Mouse (Mus musculus) small intestine, adult 2 months (tissue): Measurements from ENCODE around the gene C77080. TPM values are rescaled to one million over a fixed set of nuclear protein-coding genes. Genes with fewer than 3 reads are reported as not detected.

ENCODE experiments used
- H3K27ac ChIP-seq: fragments of 200-500 bp; 2 replicates; pipeline ENCODE4 v1.5.1; 2012; ENCODE audit warnings: low read depth, low read length, control low read depth, inconsistent platforms; ENCODE audit not compliant: insufficient read depth
- H3K27me3 ChIP-seq: fragments of 200-500 bp; 2 replicates; pipeline ENCODE4 v1.6.1; 2012; ENCODE audit warnings: mild to moderate bottlenecking, moderate library complexity, low read length, inconsistent platforms; ENCODE audit not compliant: control insufficient read depth, insufficient read depth
- H3K36me3 ChIP-seq: fragments of 200-500 bp; 2 replicates; pipeline ENCODE4 v1.6.1; 2012; ENCODE audit warnings: mild to moderate bottlenecking, low read length, control low read depth, inconsistent platforms; ENCODE audit not compliant: control insufficient read depth, insufficient read depth
- H3K4me1 ChIP-seq: fragments of 200-500 bp; 2 replicates; pipeline ENCODE4 v1.6.1; 2012; ENCODE audit warnings: low read length, inconsistent platforms, mixed read lengths; ENCODE audit not compliant: control insufficient read depth, insufficient read depth, insufficient read length
- H3K4me3 ChIP-seq: fragments of 200-500 bp; 2 replicates; pipeline ENCODE4 v1.5.1; 2012; ENCODE audit warnings: low read depth, mild to moderate bottlenecking, control low read depth, inconsistent platforms, low read length, moderate library complexity
- CTCF ChIP-seq: fragments of 200-500 bp; IDR thresholded peaks from 2 replicates; pipeline ENCODE4 v1.5.1; 2012; ENCODE audit warnings: low read depth, mild to moderate bottlenecking, control low read depth, inconsistent platforms, low read length, moderate library complexity, mixed read lengths; ENCODE audit not compliant: insufficient replicate concordance, insufficient read length; ENCODE audit errors: extremely low read depth
- POLR2A ChIP-seq: fragments of 200-500 bp; IDR thresholded peaks from 2 replicates; pipeline ENCODE4 v1.6.1; 2012; ENCODE audit warnings: low read depth, mild to moderate bottlenecking, control low read depth, inconsistent platforms, low read length, moderate library complexity
- WGBS: fragments of 180-500 bp; shearing (Covaris S2); methylation state at CpG from one replicate; pipeline ENCODE4 v1.1.7; 2018; 5-methylcytosine and 5-hydroxymethylcytosine counted together
- polyA plus RNA-seq: library from polyadenylated mRNA; depleted of rRNA; stranded (reverse); fragments of >200 nt; gene quantifications from 2 replicates; pipeline ENCODE4 v1.2.3, GENCODE M21; 2012; rRNA removed

Gene C77080
- polyA plus RNA-seq = 102 and 267 TPM in 2 replicates

DNA sequence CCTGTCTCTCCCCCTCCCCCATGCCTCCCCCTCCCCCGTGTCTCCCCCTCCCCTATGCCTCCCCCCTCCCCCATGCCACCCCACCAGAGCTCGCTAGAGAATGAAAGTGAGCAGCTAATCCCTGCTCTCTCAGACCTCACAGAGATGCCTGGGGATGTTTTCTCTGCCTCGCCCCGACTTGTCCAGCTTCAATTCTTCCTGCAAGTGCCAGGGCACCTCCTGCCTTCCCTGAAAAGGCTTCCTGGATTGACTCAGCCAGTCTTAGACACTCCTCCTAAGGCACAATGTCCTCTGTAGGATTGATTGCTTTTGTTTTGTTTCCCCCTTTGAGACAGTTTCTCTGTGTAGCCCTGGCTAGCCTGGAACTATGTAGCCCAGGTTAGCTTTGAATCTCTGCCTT lies at the start of gene C77080:
Gene C77080 (minus strand): TSS at position 209 of the 400 bp plus-strand sequence.
- H3K27ac ChIP-seq = no peak within 1 kb of the TSS
- WGBS = 5% methylated on average over 3 of the region's 4 CpGs
- no peaks in the 10 kb centered on the region for H3K36me3 ChIP-seq
- peaks cover 20% of the 10 kb centered on the region for H3K4me1 ChIP-seq
- H3K4me3 ChIP-seq = no peak within 1 kb of the TSS
- TF ChIP-seq POLR2A = no peak
- no peak for TF ChIP-seq CTCF
- H3K27me3 ChIP-seq = no peaks in the 10 kb centered on the region

DNA sequence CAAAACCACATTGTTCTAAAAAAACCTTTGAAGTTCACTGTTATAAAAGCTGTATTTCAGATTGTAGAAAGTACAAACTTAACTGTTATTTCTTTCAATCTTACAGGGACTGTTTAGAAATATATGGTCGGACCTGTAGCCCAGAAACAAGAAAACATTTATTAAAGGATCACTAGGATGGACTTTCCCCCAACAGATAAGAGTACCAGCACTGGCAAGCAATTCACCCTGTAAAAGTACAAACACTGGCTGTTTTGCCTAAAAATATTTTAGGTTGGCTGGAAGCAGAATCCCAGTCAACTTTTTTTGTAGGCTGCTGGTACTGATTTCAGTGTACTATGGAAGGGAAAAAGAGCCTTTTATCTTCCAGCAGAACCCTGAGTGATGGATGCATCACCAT lies 46.7 kb upstream of the C77080 start:
- 33% methylated on average over 1 of the region's 1 CpGs for WGBS
- H3K27me3 ChIP-seq = no peaks in the 10 kb centered on the region
- H3K27ac ChIP-seq = no peak overlapping the region
- H3K4me1 ChIP-seq = no peaks in the 10 kb centered on the region
- no peak for TF ChIP-seq POLR2A
- TF ChIP-seq CTCF = no peak
- H3K36me3 ChIP-seq = peaks cover 26% of the 10 kb centered on the region
- H3K4me3 ChIP-seq = no peak overlapping the region

DNA sequence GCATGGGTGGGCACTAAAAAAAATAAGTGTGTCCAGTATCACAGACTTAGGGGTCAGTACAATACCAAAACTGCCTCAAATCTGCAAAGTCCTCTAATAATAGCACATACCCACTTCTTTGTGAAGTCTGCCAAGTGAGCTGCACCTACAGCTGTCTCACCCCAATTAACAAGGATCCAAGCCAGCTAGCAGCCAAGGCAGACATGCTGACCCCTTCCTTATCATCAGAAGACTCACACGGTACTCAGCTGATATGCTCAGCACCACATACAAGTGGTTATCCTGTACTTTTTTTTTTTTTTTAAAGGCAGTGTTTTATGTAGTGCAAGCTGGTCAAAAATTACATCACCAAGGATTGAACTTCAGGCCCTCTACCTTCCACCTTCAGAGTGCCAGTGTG lies 43.1 kb upstream of the C77080 start:
- WGBS = 27% methylated on average over 1 of the region's 1 CpGs
- no peak overlapping the region for H3K4me3 ChIP-seq

DNA sequence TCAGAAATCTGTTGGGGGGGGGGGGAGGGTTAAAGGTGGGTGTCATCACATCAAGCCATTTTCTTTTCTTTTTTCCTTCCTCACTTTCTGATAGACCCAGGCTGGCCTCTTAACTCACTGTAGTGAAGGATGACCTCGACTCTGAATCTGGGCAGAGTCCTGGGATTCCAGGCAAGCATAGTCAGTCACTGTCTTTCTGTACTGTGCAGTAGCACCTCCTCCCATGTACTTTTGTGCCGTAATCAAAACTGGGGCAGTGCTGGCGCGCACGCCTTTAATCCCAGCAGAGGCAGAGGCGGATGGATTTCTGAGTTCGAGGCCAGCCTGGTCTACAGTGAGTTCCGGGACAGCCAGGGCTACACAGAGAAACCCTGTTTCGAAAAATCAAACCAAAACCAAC lies 42.6 kb upstream of the C77080 start:
- Histone ChIP-seq H3K36me3 (peaks cover 9% of the 10 kb centered on the region; the same call in 1 of the 2 replicates), H3K4me3 (no peak overlapping the region), H3K27me3 (no peaks in the 10 kb centered on the region), H3K4me1 (no peaks in the 10 kb centered on the region), H3K27ac (no peak overlapping the region)
- no peak for TF ChIP-seq CTCF
- no peak for TF ChIP-seq POLR2A
- 74% methylated on average over 9 of the region's 9 CpGs for WGBS

More for the DNA sequence above, 43.1 kb upstream of the C77080 start:
- peaks cover 10% of the 10 kb centered on the region; the same call in 1 of the 2 replicates for H3K36me3 ChIP-seq
- TF ChIP-seq POLR2A (no peak), CTCF (no peak)
- H3K27ac ChIP-seq = no peak overlapping the region
- H3K27me3 ChIP-seq = no peaks in the 10 kb centered on the region
- no peaks in the 10 kb centered on the region for H3K4me1 ChIP-seq

DNA sequence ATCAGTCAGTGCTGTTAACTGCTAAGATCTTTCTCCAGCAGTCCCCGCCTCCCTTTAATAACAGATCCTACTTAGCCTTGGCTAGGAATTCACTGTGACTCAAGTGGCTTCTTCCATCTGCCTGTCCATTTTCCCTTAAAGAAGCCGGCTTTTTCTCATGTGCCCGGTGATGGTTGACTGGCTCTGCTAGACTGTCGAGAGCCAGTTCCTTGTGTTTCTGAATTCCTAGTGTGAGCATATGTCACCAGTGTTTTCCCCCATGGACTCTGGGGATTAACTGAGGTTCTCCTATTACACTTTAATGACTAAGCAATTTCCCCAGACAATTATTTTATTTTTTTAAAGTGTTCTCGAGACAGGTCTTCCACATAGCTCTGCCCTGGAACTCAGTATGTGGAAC lies 42.2 kb upstream of the C77080 start:
- no peak for TF ChIP-seq POLR2A
- TF ChIP-seq CTCF = no peak
- Histone ChIP-seq H3K27me3 (no peaks in the 10 kb centered on the region), H3K36me3 (peaks cover 9% of the 10 kb centered on the region; the same call in 1 of the 2 replicates), H3K4me3 (no peak overlapping the region), H3K4me1 (no peaks in the 10 kb centered on the region), H3K27ac (no peak overlapping the region)
- WGBS = 75% methylated on average over 5 of the region's 5 CpGs

DNA sequence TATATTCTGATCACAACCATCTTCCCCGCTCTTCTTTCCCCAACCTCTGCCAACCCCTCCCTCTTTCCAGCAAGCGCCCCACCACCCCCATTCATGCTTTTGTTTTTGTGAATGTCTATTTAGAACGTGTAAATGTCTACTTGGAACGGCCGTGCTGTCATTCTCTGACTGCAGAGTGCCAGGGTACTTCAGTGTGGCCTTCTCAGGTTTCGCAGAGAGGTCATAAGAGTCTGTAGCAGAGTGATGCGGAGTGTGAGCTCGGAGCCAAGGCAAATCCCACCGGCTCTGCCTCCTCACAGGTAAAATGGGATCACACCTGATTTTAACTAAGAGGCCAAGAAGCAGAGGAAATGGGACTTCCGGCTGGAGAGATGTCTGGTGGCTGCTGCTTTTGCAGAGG lies 37.9 kb upstream of the C77080 start:
- no peak overlapping the region for H3K27ac ChIP-seq
- no peaks in the 10 kb centered on the region for H3K36me3 ChIP-seq
- no peaks in the 10 kb centered on the region for H3K4me1 ChIP-seq
- TF ChIP-seq CTCF = no peak
- no peak for TF ChIP-seq POLR2A
- no peak overlapping the region for H3K4me3 ChIP-seq
- 81% methylated on average over 10 of the region's 10 CpGs for WGBS
- no peaks in the 10 kb centered on the region for H3K27me3 ChIP-seq

DNA sequence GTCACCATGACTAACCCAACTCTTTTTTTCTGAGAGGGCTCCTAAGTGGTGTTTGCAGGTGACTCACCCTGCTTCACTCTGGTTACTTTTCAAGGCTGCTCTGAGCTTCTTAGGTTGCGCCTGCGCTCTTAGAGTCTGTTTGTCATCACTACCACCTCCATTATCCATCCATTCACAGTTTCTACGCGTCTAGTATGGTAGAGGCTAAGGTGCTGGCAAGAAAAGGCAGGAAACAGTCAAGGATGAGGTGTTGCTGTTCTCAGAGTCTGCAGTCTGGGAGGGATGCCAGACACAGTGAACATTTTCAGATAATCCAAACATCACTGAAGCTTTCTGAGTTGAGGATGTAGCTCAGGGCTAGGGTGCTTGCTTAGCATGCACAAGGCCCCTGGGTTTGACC lies 36.5 kb upstream of the C77080 start:
- no peak for TF ChIP-seq CTCF
- no peak for TF ChIP-seq POLR2A
- Histone ChIP-seq H3K27me3 (no peaks in the 10 kb centered on the region), H3K4me1 (no peaks in the 10 kb centered on the region), H3K27ac (no peak overlapping the region), H3K4me3 (no peak overlapping the region), H3K36me3 (no peaks in the 10 kb centered on the region)
- WGBS = 83% methylated on average over 4 of the region's 4 CpGs
